Mouse (Mus musculus) left cerebral cortex, adult 11 months (tissue): ENCODE results near the gene Parva.

Experiments used
- DNase-seq: peaks from one replicate; pipeline ENCODE4 v3.0.0; 2022; ENCODE audit warnings: low spot score

Gene Parva

DNA sequence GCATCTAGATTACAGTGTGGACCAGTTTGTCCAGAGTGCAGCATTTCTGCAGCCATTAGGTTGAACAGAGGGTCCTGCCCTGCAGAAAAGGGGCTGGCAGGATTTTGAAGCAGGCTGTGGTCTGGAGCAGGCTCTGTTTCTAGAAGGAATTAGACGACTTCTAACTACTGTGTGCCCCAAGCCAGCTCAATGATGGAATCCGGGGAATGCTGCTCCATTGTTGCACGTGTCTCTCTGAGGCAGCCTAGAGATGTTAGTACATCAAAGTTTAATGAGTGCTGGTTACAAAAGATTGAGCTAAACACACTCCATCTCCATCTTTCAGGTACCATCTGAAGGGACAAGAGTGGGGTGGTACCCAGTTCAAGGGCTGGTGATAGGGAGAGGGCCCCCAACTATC lies 85.0 kb downstream of the Parva start:
- no peak for DNase-seq

DNA sequence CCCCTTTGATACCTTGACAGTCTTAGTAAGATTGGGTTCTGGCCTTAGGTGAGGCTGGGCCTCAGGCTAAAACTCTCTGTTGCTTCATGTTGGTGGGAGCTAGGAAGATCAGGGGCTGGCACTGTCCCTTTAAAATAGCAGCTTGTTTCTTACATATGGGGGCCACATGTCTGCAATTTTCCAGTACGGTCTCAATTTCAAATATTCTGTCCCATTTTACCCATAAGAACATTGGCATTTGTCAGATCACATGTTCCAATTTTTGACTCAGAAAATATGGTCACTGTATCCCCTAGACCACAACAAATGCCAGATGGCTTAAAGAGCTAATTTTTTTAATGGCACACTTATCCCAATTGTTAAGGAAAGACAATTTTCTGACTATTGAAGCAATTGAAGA lies 85.6 kb downstream of the Parva start:
- no peak for DNase-seq

GRCm38 (mm10) chr7:112514636-112515193 lies 87.4 kb downstream of the Parva start:
- no peak for DNase-seq

GRCm38 (mm10) chr7:112525465-112525864 lies 98.2 kb downstream of the Parva start:
- DNase-seq = no peak

DNA sequence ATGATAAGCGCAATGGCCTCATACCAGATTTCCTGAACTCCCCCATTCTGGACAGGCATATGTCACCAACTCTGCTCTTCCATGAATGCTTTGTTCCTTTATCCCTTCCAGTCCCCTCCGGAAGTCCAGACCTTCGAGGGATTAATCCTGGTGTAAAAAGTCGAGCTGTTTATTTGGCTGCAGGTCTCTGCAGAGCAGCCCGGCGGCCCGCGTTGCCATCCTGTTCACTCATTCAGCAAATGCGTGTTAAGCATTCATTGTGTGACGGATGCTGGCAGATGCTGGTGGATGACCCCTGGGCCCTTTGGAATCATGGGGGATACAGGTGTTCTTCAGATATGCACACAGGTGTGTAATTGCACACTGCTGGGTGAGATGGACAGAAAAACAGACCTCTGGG lies 98.9 kb downstream of the Parva start:
- DNase-seq = no peak

- no peak for DNase-seq
These were observed 99.9 kb downstream of the Parva start for GRCm38 (mm10) chr7:112527230-112527629.

DNA sequence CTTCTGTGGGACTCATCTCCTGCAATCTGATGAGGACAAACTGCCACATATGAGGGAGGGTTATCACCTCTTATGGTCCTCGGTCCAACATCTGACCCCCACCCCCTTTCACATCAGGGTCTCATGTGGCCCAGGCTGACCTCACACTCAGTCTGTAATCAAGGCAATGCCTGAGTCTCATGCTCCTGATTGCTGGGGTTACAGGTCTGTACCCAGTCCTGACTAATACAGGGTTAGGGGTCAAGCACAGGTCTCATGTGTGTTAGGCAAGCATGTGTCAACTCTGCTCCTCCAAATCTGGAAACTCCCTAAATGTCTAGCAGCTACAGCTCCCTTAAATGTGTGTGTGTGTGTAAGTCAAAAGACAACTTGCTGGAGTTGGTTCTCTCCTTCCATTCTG lies 100.8 kb downstream of the Parva start:
- DNase-seq = no peak

- DNase-seq = no peak
These were observed 101.5 kb downstream of the Parva start for GRCm38 (mm10) chr7:112528582-112529360.

DNA sequence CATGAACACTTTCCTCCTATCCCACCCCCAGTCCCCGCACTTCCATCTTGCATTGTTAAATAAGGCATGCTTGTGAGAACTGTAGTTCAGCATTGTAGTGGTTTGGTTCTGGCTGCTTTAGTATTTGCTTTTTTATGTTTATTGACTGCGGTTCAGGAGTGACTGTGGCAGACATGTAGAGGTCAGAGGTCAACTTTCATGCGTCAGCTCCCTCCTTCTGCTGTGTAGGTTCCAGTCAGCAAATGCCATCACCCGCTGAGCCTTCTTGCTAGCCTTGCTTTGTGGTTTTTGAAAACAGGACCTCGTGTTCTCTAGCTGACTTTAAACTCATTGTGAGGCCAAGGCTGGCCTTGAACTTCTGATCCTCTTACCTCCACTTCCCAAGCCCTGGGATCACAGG lies 103.6 kb downstream of the Parva start:
- DNase-seq = no peak

DNA sequence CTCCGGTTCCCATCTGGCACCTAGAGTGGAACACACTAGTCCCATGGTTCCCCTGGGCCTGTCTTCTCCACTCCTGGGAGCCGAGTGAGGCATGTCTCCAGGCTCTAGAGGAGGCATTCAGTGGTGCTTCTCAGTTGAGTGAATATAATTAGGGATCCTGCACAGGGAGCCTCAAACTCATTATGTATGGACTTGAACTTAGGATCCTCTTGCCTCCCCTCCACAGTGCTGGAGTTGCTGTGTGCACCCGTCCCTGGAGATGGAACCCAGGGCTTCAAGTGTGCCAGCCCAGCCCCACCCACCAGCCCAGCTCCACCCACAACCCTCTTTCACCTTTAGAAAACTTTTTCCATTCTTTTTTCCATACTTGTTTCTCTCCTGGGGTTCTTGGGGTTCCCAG lies 106.8 kb downstream of the Parva start:
- no peak for DNase-seq

GRCm38 (mm10) chr7:112535408-112535921 lies 108.2 kb downstream of the Parva start:
- peak; percentile 31 for DNase-seq

DNA sequence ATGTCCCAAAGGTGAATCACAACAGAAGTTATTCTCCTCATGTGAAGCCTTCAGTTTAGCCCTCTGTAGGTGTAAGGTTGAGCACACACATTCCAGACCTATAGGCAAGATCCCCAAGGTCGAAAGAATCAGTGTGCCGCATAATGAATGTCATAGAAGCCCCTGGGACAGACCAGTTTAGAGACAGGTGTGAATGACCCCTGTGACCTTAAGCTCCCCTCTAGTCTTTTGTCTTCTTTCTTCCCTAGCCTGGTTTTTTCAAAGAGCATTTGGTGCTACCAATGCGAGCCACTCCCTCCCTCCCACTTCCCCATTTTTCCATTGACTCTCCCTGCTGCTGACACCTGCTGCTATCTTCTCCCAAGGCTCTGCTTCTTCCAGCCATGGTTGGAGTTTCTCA lies 121.8 kb downstream of the Parva start:
- no peak for DNase-seq

DNA sequence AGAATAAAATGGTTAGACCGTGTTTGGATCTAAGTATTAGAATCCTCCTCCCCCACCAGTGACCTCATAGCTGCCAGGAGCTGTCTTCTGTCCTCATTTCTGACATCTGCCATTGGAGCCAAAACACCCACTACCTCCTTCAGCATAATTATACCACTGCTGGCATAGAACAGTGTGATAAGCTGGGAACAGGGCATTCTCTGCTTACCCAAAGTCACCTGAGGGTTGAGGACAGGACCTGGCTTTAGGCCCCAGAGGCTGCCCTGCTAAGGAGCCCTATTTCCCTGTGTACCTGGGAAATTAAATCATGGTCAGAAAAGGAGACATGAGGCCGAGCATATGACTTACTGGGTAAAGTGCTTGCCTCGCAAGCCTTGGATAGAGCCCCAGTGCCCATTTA lies 134.2 kb downstream of the Parva start:
- no peak for DNase-seq

GRCm38 (mm10) chr7:112567004-112567403 lies 139.7 kb downstream of the Parva start:
- no peak for DNase-seq

DNA sequence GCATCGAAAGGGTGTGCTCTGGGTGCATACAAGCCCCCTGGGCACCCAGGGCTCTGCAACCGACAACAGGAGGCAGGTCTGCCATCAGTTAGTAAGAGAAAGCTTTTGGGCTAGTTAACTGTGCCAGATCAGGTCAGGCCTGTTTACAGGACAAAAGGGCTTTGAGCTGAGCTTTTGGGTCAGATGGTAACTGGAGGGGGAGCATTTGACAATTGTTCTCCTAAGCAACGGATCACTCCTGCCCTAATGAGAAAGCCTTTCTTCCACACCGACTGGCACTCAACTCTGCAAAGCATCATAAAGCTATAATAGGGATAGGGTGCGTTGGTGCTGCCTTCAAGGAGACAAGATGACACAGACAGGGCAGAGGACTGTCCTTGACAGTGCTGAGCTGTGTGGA lies 141.7 kb downstream of the Parva start:
- DNase-seq = no peak

- no peak for DNase-seq
These were observed 154.3 kb downstream of the Parva start for GRCm38 (mm10) chr7:112581621-112582020.

- no peak for DNase-seq
These were observed 155.6 kb downstream of the Parva start for GRCm38 (mm10) chr7:112582882-112583405.

DNA sequence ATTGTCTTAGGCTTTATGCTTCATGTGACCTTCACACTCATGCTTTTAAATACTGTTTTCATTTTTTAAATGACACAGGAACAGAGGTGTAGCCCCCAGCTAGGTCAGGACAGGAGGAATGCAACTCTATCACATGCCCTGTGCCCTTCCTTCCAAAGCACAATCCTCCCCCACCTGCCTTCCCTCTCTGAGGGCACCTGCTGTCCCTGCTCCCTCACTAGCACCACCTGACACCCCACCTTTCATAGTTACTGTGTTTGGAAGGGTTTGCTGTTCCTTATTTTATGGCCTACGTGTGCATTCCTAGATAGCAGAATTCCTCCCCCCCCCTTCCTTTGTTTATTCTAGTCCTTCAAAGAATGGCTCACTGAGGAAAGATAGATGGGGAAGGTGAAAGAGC lies 160.1 kb downstream of the Parva start:
- DNase-seq = no peak

- DNase-seq = no peak
These were observed 162.2 kb downstream of the Parva start for GRCm38 (mm10) chr7:112589530-112589929.

GRCm38 (mm10) chr7:112593586-112593985 lies 166.3 kb downstream of the Parva start:
- DNase-seq = no peak

DNA sequence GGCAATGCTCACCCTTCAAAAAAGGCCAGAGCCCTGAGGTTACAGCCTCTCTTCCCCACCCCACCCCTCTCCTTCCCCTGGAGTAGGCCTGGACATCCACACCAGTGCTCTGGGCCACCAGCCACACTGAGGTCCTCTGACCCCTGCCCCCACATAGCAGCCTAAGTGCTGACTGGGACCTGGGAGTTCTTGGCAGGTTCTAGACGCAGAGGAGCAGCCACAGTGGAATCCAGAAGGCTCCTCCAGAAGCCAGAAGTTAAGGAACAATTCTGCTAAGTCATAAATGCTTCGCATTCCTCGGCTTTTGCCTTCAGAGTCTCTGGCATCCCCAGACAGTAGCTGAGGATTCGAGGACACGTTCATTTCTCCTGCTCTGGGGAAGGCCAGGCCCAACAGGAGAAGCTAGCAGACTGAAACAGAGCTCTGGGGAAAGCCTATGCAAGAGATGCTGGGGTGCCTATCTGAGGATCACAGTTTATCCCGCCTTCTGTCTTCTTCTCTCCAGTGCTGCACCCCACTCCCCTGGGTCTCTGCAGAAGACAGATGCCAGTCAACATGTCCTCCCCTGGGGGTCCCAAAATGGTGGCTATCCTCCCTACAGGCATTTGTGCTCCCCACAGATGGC lies 168.0 kb downstream of the Parva start:
- DNase-seq = no peak

- no peak for DNase-seq
These were observed 172.3 kb downstream of the Parva start for GRCm38 (mm10) chr7:112599650-112600049.

- DNase-seq = no peak
These were observed 172.9 kb downstream of the Parva start for GRCm38 (mm10) chr7:112600163-112600562.
